Mouse (Mus musculus): ENCODE results near the gene Zfp709. TPM values are rescaled to one million over a fixed set of nuclear protein-coding genes. Genes with fewer than 3 reads are reported as not detected.

Gene Zfp709
- 10 to 100 TPM in 1 of 2 experiments, 1 to 10 TPM in 1; 7.7 to 15.4 TPM for total RNA-seq (2023)

DNA sequence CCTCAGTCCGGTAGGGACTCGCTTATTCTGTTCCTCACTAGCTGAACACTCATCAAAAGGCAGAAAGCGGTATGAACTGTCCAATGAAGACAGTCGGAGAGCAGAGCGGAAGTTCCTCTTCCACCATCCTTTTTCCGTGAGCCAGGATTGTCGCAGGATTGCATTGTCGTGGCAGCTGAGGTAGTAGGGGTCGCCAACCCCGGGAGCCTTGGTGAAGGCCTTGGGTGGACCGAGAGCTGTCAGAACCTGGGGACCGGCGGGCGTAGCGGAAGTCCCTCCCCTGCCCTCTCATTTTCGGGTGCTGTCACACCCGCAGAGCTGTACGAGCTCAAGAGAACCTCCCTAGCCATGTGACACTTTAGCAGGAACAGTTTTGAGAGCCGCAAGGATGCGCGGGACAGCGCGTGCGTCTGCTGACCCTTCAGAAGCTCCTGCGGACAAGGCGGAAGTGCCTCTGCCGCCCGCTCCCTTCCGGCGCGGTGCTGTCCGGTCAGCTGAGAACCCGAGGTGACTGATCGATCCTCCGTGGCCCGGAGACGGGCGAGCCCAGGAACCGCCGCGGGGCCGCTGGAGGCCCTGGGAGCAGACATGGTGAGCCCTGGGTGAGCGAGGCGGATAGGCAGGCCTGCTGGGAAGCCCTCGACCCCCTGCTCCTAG is at the start of gene Zfp709:
TSS of gene Zfp709 (plus strand) at position 402 of the 657 bp plus-strand sequence.

GRCm38 (mm10) chr8:71908309-71909261 is 26.8 kb downstream of the Zfp709 start, which contains the start of the genes Zfp882 and Zfp617:
Gene Zfp882, plus strand, starts transcription at chr8:71908608.
Gene Zfp617, plus strand, starts transcription at chr8:71908635.

Other genes starting within 250 kb of the Zfp709 start
- gene Unc13a, start 210.3 kb upstream of the Zfp709 start, total RNA-seq (2023) = 1 to 10 TPM in 1 of 2 experiments, under 1 TPM in 1; 0.12 to 1.9 TPM
- gene Jak3, start 205.7 kb upstream of the Zfp709 start, total RNA-seq (2023) = 10 to 100 TPM; 81.2 to 87.3 TPM
- gene Insl3, start 192.8 kb upstream of the Zfp709 start, total RNA-seq (2023) = 10 to 100 TPM; 31.2 to 43.9 TPM
- gene B3gnt3, start 180.2 kb upstream of the Zfp709 start, total RNA-seq (2023) = under 1 TPM; 0.70 to 0.83 TPM
- 100 to 1,000 TPM; 204 to 208 TPM for gene Fcho1, start 156.3 kb upstream of the Zfp709 start, total RNA-seq (2023)
- gene Zfp882, start 26.6 kb downstream of the Zfp709 start, total RNA-seq (2023) = 10 to 100 TPM in 1 of 2 experiments, 1 to 10 TPM in 1; 9.3 to 15.1 TPM
- 10 to 100 TPM; 17.0 to 24.0 TPM for gene Zfp617, start 26.6 kb downstream of the Zfp709 start, total RNA-seq (2023)
- 10 to 100 TPM; 32.9 to 37.5 TPM for gene Zfp961, start 69.0 kb downstream of the Zfp709 start, total RNA-seq (2023)
- 100 to 1,000 TPM; 194 to 214 TPM for gene Cyp4f18, start 127.6 kb downstream of the Zfp709 start, total RNA-seq (2023)
- not detected for gene Olfr372, start 159.2 kb downstream of the Zfp709 start, total RNA-seq (2023)
- gene Olfr373, start 201.2 kb downstream of the Zfp709 start, total RNA-seq (2023) = not detected
- under 1 TPM; 0.09 to 0.27 TPM for gene Olfr374, start 225.0 kb downstream of the Zfp709 start, total RNA-seq (2023)

All from B cell, adult 67 days (primary cell).